Mouse (Mus musculus) testis, adult 2 months (tissue): ENCODE results near the gene Akap12.

Experiments used
- CTCF ChIP-seq: fragments of 200-500 bp; IDR thresholded peaks from 2 replicates; pipeline ENCODE4 v1.5.1; 2012; ENCODE audit warnings: low read depth, mild to moderate bottlenecking, inconsistent platforms, low read length, moderate library complexity; ENCODE audit not compliant: control insufficient read depth, insufficient read depth, insufficient replicate concordance
- POLR2A ChIP-seq: fragments of 200-500 bp; IDR thresholded peaks from 2 replicates; pipeline ENCODE4 v1.6.1; 2012; ENCODE audit warnings: low read depth, mild to moderate bottlenecking, inconsistent platforms, low read length, moderate library complexity; ENCODE audit not compliant: control insufficient read depth

GRCm38 (mm10) chr10:4364618-4365017 is 98.4 kb downstream of the Akap12 start:
- TF ChIP-seq POLR2A, result no peak
- TF ChIP-seq CTCF, result no peak
